Mouse (Mus musculus): Measurements from ENCODE around the gene Mrln. TPM values are rescaled to one million over a fixed set of nuclear protein-coding genes. Genes with fewer than 3 reads are reported as not detected.

Gene Mrln
- polyA plus RNA-seq, 1 experiment from 2014 or later, result 0.82 TPM

DNA sequence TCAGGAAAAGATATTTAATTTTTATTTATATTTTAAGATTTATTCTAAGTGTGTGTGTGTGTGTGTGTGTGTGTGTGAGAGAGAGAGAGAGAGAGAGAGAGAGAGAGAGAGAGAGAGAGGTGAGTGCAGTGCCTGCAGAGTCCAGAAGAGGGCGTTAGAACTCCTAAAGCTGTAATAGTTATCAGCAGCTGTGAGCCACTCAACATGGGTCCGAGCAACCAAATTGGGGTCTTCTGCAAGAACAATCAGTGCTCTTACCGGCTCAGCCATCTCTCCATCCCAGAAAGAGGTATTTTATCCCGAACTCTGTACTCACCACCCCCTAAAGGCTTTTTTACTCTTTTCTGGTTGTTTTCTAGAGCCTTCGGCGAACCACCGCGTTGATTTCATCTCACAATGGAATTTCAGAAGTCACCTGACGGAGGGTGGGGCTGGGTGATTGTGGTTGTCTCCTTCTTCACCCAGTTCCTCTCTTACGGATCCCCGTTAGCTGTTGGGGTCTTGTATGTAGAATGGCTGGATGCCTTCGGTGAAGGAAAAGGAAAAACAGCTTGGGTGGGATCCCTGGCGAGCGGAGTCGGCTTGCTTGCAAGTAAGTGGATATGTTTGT lies 51.2 kb downstream of the Mrln start:
- Histone ChIP-seq H3K36me3 (ENCODE audit: control insufficient read depth, insufficient read depth, low read length) (no peaks in the 10 kb centered on the region), H3K27ac (ENCODE audit: low read depth, low read length) (no peak overlapping the region), H3K4me2 (ENCODE audit: low read depth, low read length) (no peak overlapping the region), H3K27me3 (ENCODE audit: control insufficient read depth, insufficient read depth, low read length) (no peaks in the 10 kb centered on the region), H3K4me3 (ENCODE audit: low read depth, low read length) (no peak overlapping the region), H3K9me3 (ENCODE audit: control insufficient read depth, low read length) (no peaks in the 10 kb centered on the region), H3K9ac (replicated peaks; ENCODE audit: low read depth, low read length) (no peak overlapping the region), H3K4me1 (ENCODE audit: control insufficient read depth, insufficient read depth, low read length) (no peaks in the 10 kb centered on the region)
- no peak for ATAC-seq (ENCODE audit: low read depth)
- 92% methylated on average over 15 of the region's 15 CpGs for WGBS

DNA sequence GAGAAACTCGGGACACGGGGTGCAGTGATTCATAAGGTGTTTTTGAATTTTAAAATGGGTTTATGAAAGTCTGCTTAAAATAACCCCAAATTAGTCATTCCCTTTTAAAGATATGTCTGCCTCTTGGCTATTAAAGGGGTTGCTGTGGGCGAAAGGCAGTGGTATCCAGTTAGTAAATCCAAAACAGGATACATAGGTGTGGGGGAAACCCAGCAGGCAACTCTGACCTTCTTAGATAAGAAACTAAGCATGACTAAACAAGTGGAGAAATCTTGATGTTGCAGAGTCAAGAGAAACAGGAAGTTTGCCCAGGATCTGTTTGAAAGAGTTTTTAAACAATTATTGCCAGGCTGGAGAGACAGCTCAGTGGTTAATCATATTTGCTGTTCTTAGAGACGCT lies 52.6 kb downstream of the Mrln start:
- H3K9me3 ChIP-seq (ENCODE audit: control insufficient read depth, low read length), result no peaks in the 10 kb centered on the region
- 87% methylated on average over 4 of the region's 4 CpGs for WGBS
- no peak overlapping the region for H3K27ac ChIP-seq (ENCODE audit: low read depth, low read length)
- H3K4me2 ChIP-seq (ENCODE audit: low read depth, low read length), result no peak overlapping the region
- H3K27me3 ChIP-seq (ENCODE audit: control insufficient read depth, insufficient read depth, low read length), result no peaks in the 10 kb centered on the region
- no peak overlapping the region for H3K4me3 ChIP-seq (ENCODE audit: low read depth, low read length)
- no peak overlapping the region for H3K9ac ChIP-seq (replicated peaks; ENCODE audit: low read depth, low read length)
- H3K4me1 ChIP-seq (ENCODE audit: control insufficient read depth, insufficient read depth, low read length), result no peaks in the 10 kb centered on the region
- no peaks in the 10 kb centered on the region for H3K36me3 ChIP-seq (ENCODE audit: control insufficient read depth, insufficient read depth, low read length)
- no peak for ATAC-seq (ENCODE audit: low read depth)

DNA sequence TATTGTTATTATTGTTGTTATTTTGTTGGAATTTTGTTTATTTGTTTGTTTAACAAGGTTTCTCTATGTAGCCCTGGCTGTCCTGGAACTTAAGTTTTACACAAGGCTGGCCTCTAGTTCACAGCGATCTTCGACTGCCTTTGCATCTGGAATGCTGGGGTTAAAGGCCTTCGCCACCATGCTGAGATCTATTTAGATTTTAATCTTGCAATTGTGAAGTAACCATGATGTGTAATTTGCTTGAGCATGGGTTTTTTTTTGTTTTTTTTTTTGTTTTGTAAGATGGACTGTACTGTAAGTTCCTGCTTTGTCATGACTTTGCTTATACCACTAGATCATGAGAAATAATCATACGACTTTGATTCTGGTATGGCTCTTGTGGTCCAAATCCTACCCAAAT lies 56.4 kb downstream of the Mrln start:
- Histone ChIP-seq H3K27ac (ENCODE audit: low read depth, low read length) (no peak overlapping the region), H3K4me3 (ENCODE audit: low read depth, low read length) (no peak overlapping the region), H3K9ac (replicated peaks; ENCODE audit: low read depth, low read length) (no peak overlapping the region), H3K9me3 (ENCODE audit: control insufficient read depth, low read length) (no peaks in the 10 kb centered on the region), H3K27me3 (ENCODE audit: control insufficient read depth, insufficient read depth, low read length) (no peaks in the 10 kb centered on the region), H3K4me1 (ENCODE audit: control insufficient read depth, insufficient read depth, low read length) (no peaks in the 10 kb centered on the region), H3K36me3 (ENCODE audit: control insufficient read depth, insufficient read depth, low read length) (no peaks in the 10 kb centered on the region), H3K4me2 (ENCODE audit: low read depth, low read length) (no peak overlapping the region)
- no peak for ATAC-seq (ENCODE audit: low read depth)
- 64% methylated on average over 4 of the region's 4 CpGs for WGBS

DNA sequence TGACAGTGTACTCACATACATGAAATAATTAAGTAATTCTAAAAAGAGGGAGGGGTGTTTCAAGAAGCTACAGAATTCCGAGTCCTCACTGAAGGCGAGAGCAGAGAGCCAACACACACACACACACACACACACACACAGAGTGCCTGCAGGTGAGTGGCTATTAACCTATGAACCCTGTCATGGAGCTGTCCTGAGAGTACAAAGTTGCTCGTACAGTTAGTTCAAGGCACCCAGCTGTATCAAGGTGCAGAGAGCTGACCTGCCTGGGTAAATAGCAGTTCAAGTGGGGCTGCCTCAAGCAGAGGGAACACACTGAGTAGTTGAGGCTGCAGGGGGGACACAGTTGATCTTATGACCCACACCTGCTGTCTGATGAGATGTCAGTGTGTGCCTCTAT lies 57.6 kb downstream of the Mrln start:
- Histone ChIP-seq H3K4me3 (ENCODE audit: low read depth, low read length) (no peak overlapping the region), H3K27ac (ENCODE audit: low read depth, low read length) (no peak overlapping the region), H3K27me3 (ENCODE audit: control insufficient read depth, insufficient read depth, low read length) (no peaks in the 10 kb centered on the region), H3K36me3 (ENCODE audit: control insufficient read depth, insufficient read depth, low read length) (no peaks in the 10 kb centered on the region), H3K4me2 (ENCODE audit: low read depth, low read length) (no peak overlapping the region), H3K9me3 (ENCODE audit: control insufficient read depth, low read length) (no peaks in the 10 kb centered on the region), H3K4me1 (ENCODE audit: control insufficient read depth, insufficient read depth, low read length) (no peaks in the 10 kb centered on the region), H3K9ac (replicated peaks; ENCODE audit: low read depth, low read length) (no peak overlapping the region)
- WGBS, result 94% methylated on average over 3 of the region's 3 CpGs
- no peak for ATAC-seq (ENCODE audit: low read depth)

DNA sequence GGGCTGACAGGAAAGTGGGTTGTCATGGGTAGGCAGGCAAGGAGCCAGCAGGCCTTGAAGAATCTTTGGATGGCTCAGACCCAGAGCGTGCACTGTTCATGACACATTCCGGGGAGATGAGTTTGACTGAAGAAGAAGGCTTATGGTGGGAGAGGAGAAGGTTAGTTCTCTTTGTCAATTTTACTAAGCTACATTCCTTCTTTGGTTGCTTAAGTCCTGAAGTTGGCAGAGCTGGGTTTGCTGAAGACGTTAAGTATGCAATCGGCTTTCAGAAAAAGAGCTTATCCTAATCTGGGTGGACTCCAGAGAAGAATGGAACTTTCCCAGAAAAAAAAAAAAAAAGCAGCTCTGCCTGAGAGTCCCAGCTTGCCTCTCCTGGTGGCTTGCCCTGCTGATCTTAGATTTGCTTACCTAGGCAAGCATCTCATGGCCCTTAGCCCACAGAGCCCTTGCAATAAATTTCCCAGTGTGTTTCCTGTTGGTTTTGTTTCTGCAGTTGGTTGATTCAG lies 59.3 kb downstream of the Mrln start:
- 86% methylated on average over 4 of the region's 4 CpGs for WGBS
- Histone ChIP-seq H3K4me3 (ENCODE audit: low read depth, low read length) (no peak overlapping the region), H3K9me3 (ENCODE audit: control insufficient read depth, low read length) (no peaks in the 10 kb centered on the region), H3K9ac (replicated peaks; ENCODE audit: low read depth, low read length) (no peak overlapping the region), H3K36me3 (ENCODE audit: control insufficient read depth, insufficient read depth, low read length) (no peaks in the 10 kb centered on the region), H3K27ac (ENCODE audit: low read depth, low read length) (no peak overlapping the region), H3K4me2 (ENCODE audit: low read depth, low read length) (no peak overlapping the region), H3K4me1 (ENCODE audit: control insufficient read depth, insufficient read depth, low read length) (no peaks in the 10 kb centered on the region), H3K27me3 (ENCODE audit: control insufficient read depth, insufficient read depth, low read length) (no peaks in the 10 kb centered on the region)
- no peak for ATAC-seq (ENCODE audit: low read depth)

DNA sequence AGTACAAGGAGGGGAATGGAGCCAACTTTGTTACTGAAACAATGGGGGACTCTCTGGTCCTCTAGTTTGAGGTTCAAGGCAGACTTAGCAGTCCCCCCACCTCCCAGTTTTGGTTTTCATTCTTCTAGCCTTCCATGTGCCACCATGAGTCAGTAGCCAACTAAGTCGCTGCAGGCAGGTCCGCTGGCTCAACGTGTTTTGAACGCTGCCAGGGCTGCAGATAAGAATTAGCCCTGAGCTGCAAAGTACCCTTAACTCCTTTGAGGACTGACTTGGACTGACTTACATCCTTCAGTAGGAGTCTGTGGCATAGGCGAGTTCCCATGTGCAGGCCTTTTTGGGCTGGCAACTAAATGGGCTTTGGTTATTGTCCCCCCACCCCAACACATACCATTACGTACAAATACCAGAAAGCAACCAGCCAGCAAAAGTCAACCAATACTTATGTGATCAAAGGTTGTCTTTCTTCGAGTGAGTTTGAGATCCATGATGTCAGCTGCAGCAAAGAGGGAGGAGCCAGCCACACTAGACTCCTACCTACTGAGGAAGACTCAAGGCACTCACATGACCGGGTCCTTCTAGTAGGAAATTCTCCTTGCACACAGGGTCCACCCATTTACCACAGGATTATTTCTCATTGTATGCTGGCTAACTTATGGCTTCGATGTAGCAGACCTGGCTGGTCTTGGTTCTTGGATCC lies 60.0 kb downstream of the Mrln start:
- Histone ChIP-seq H3K27me3 (ENCODE audit: control insufficient read depth, insufficient read depth, low read length) (no peaks in the 10 kb centered on the region), H3K27ac (ENCODE audit: low read depth, low read length) (no peak overlapping the region), H3K4me1 (ENCODE audit: control insufficient read depth, insufficient read depth, low read length) (no peaks in the 10 kb centered on the region), H3K36me3 (ENCODE audit: control insufficient read depth, insufficient read depth, low read length) (no peaks in the 10 kb centered on the region), H3K9me3 (ENCODE audit: control insufficient read depth, low read length) (no peaks in the 10 kb centered on the region), H3K4me2 (ENCODE audit: low read depth, low read length) (no peak overlapping the region), H3K9ac (replicated peaks; ENCODE audit: low read depth, low read length) (no peak overlapping the region), H3K4me3 (ENCODE audit: low read depth, low read length) (no peak overlapping the region)
- ATAC-seq (ENCODE audit: low read depth), result no peak
- WGBS, result 88% methylated on average over 9 of the region's 9 CpGs

DNA sequence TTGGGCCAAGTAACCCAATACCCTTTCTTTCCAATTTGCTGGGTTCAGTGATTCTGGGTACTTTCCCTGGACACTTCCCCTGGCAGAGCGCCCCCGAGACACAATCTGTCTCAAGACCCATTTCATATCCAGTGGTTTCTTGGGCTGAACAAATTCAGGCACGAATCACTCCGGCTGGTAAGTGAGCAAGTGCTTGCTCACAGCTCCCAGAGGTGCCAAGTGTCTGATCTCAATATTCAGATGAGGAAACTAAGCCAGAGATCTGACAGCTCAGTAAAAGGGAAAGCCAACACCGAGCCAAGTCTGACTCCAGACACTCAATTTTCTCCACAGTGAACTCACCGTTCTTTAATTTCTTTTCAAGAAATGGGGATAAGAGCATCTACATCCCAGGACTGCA lies 62.0 kb downstream of the Mrln start:
- Histone ChIP-seq H3K27ac (ENCODE audit: low read depth, low read length) (no peak overlapping the region), H3K27me3 (ENCODE audit: control insufficient read depth, insufficient read depth, low read length) (no peaks in the 10 kb centered on the region), H3K4me3 (ENCODE audit: low read depth, low read length) (no peak overlapping the region), H3K36me3 (ENCODE audit: control insufficient read depth, insufficient read depth, low read length) (no peaks in the 10 kb centered on the region), H3K4me1 (ENCODE audit: control insufficient read depth, insufficient read depth, low read length) (no peaks in the 10 kb centered on the region), H3K9ac (replicated peaks; ENCODE audit: low read depth, low read length) (no peak overlapping the region), H3K4me2 (ENCODE audit: low read depth, low read length) (no peak overlapping the region), H3K9me3 (ENCODE audit: control insufficient read depth, low read length) (no peaks in the 10 kb centered on the region)
- ATAC-seq (ENCODE audit: low read depth), result no peak
- 91% methylated on average over 6 of the region's 6 CpGs for WGBS

DNA sequence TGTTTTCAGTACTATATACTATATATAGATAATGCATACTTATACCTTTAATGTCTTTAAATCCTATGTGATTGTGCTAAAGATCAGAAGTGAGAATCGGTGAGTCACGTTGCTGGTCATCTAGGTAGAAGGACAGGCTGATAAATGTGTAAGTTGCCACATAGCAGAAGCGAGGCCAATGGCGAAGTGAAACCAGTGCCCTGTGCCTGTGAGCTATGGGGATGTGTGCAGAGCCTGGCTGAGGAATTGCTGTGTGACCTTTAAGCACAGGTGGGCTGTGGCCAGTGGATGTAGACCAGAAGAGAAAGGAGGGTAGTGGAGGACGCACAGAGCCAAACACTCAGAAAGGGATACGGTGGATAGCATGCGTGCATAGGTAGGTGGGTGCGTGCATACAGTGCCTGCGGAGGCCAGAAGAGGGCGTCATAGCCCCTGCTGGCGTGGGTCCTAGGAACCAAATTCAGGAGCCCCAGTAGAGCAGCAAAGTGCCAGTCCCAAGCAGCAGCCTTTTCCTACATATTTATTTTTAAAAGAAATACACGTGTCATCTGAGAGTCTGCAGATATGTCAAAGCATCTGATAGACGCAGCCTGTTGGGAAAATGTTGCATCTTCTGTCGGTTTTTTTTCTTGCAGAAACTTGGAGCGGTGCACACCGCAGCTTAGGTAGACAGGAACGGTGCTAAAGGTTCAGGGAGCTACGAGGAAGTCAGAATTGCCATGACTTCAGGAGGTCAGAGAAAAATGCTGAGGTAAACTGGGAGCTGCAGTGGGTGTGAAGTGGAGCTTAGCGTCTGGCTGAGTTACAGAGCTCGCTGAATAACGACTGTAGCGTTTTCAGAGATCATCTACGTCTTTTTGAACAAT lies 64.3 kb downstream of the Mrln start:
- Histone ChIP-seq H3K4me2 (ENCODE audit: low read depth, low read length) (no peak overlapping the region), H3K9ac (replicated peaks; ENCODE audit: low read depth, low read length) (no peak overlapping the region), H3K9me3 (ENCODE audit: control insufficient read depth, low read length) (no peaks in the 10 kb centered on the region), H3K36me3 (ENCODE audit: control insufficient read depth, insufficient read depth, low read length) (no peaks in the 10 kb centered on the region), H3K4me3 (ENCODE audit: low read depth, low read length) (no peak overlapping the region), H3K27ac (ENCODE audit: low read depth, low read length) (no peak overlapping the region), H3K27me3 (ENCODE audit: control insufficient read depth, insufficient read depth, low read length) (no peaks in the 10 kb centered on the region), H3K4me1 (ENCODE audit: control insufficient read depth, insufficient read depth, low read length) (no peaks in the 10 kb centered on the region)
- no peak for ATAC-seq (ENCODE audit: low read depth)
- 79% methylated on average over 23 of the region's 23 CpGs for WGBS

All from neural tube, embryonic 14.5 days (tissue).